Mouse (Mus musculus): Measurements from ENCODE around the gene Prr15.

GRCm38 (mm10) chr6:54277234-54277633 is 48.4 kb upstream of the Prr15 start:
- TF ChIP-seq CTCF (conservative IDR thresholded peaks at IDR 0.05; ENCODE audit: low read length) (no peak), NANOG (IDR thresholded peaks at IDR 0.05; ENCODE audit: borderline replicate concordance, low read length) (no peak)
